Mouse (Mus musculus): Measurements from ENCODE around the gene 4922502D21Rik. TPM values are rescaled to one million over a fixed set of nuclear protein-coding genes. Genes with fewer than 3 reads are reported as not detected.
A peak's percentile ranks its signal among the peaks of the same experiment; 100 is the strongest.

The 4922502D21Rik gene
- not detected in 2 replicates for polyA plus RNA-seq (2014; fragmentation: Nextera tagmentation; extraction: Ambion mirVana)

DNA sequence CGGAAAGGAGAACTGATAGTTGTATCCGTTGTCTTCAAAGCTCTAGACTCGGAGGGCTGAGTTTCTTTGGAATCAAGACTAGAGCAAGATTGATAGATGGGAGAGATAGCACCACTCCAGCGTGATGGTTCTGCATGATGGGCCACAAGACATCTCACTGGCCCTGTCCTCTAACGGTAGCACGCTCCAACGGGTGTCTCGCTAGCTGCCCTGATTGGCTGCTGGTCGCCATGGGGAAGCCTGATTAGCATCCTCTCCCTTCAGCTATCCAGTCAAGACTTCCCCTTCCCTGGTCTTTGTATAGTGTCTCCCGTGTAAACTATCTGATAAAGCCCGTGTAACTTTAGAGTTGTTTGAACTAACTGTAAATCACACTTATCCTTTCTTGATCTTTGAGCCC, at the start of gene 4922502D21Rik:
4922502D21Rik (minus strand) TSS at position 187 of the 400 bp plus-strand sequence.
- Histone ChIP-seq H3K36me3 (ENCODE audit: control insufficient read depth, insufficient read depth, low read length) (no peaks in the 10 kb centered on the region), H3K9ac (replicated peaks; ENCODE audit: low read length) (no peak within 1 kb of the TSS), H3K27me3 (ENCODE audit: control insufficient read depth, insufficient read depth, low read length) (no peaks in the 10 kb centered on the region), H3K9me3 (ENCODE audit: control insufficient read depth, low read length) (no peaks in the 10 kb centered on the region), H3K4me1 (ENCODE audit: control insufficient read depth, insufficient read depth, low read length) (no peaks in the 10 kb centered on the region), H3K4me3 (replicated peaks; ENCODE audit: low read depth, low read length) (no peak within 1 kb of the TSS), H3K27ac (replicated peaks; ENCODE audit: low read depth, low read length) (no peak within 1 kb of the TSS), H3K4me2 (ENCODE audit: low read length) (no peak within 1 kb of the TSS)
- no peak for ATAC-seq (ENCODE audit: low FRiP score, low TSS enrichment)
- WGBS: 48% methylated on average over 11 of the region's 11 CpGs
- no peak for DNase-seq

DNA sequence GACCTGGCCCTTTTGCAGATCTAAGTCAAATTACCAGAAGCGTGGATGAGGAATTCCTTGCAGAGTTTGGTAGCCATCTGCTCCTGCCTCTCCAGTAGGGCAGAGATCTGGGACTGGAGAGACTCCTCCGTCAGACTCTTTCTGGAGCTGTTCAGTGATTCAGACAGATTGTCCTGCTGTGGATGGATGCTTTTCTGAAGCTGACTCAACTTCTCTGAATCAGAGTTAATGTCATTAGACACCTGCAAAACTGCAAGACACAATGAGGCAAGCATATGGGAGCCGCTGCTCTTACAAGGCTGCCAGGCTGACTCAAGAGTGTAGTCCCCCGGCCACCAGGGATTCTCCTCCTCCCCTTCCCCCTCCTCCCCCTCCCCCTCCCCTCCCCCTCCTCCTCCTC, 48.9 kb upstream of the 4922502D21Rik start:
- Histone ChIP-seq H3K4me2 (ENCODE audit: low read length) (no peak overlapping the region), H3K9me3 (ENCODE audit: control insufficient read depth, low read length) (peaks cover 6% of the 10 kb centered on the region; the same call in 1 of the 2 replicates), H3K27ac (replicated peaks; ENCODE audit: low read depth, low read length) (no peak overlapping the region), H3K27me3 (ENCODE audit: control insufficient read depth, insufficient read depth, low read length) (no peaks in the 10 kb centered on the region), H3K4me1 (ENCODE audit: control insufficient read depth, insufficient read depth, low read length) (no peaks in the 10 kb centered on the region), H3K9ac (replicated peaks; ENCODE audit: low read length) (no peak overlapping the region), H3K4me3 (replicated peaks; ENCODE audit: low read depth, low read length) (no peak overlapping the region), H3K36me3 (ENCODE audit: control insufficient read depth, insufficient read depth, low read length) (no peaks in the 10 kb centered on the region)
- DNase-seq: no peak
- no peak for ATAC-seq (ENCODE audit: low FRiP score, low TSS enrichment)
- 58% methylated on average over 4 of the region's 4 CpGs for WGBS

DNA sequence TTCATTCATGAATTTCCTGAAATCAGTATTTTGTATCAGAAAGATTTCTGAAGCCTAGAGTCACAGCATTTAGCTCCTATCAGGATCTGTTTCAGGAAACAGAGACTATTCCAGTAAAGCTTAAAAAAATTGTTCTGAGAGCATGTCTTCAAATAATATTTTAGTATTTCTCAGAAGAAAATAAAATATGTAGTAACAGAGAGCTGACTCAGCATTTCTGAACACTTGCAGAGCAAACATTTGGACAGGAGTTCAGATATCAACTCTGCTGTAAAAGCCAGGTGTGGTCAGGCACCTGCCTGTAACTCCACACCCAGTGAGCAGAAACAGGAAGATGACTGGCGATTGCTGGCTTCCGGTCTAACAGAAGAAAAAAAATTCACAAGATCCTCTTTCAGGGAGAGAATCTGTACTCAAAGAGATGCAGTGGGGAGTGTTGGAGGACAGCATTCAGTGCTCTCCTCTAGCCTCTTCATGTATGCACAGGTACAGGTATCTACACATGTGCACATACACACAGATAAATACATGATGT, 43.4 kb upstream of the 4922502D21Rik start:
- Histone ChIP-seq H3K4me3 (replicated peaks; ENCODE audit: low read depth, low read length) (no peak overlapping the region), H3K9me3 (ENCODE audit: control insufficient read depth, low read length) (peaks cover 6% of the 10 kb centered on the region; the same call in 1 of the 2 replicates), H3K27me3 (ENCODE audit: control insufficient read depth, insufficient read depth, low read length) (no peaks in the 10 kb centered on the region), H3K4me2 (ENCODE audit: low read length) (no peak overlapping the region), H3K4me1 (ENCODE audit: control insufficient read depth, insufficient read depth, low read length) (no peaks in the 10 kb centered on the region), H3K36me3 (ENCODE audit: control insufficient read depth, insufficient read depth, low read length) (no peaks in the 10 kb centered on the region), H3K9ac (replicated peaks; ENCODE audit: low read length) (no peak overlapping the region), H3K27ac (replicated peaks; ENCODE audit: low read depth, low read length) (no peak overlapping the region)
- 87% methylated on average over 2 of the region's 2 CpGs for WGBS
- no peak for ATAC-seq (ENCODE audit: low FRiP score, low TSS enrichment)
- no peak for DNase-seq

- no peaks in the 10 kb centered on the region for H3K4me1 ChIP-seq (ENCODE audit: control insufficient read depth, insufficient read depth, low read length)
- H3K36me3 ChIP-seq (ENCODE audit: control insufficient read depth, insufficient read depth, low read length): no peaks in the 10 kb centered on the region
- no peak overlapping the region for H3K4me2 ChIP-seq (ENCODE audit: low read length)
- DNase-seq (no peak), ATAC-seq (ENCODE audit: low FRiP score, low TSS enrichment) (no peak)
- 78% methylated on average over 7 of the region's 7 CpGs for WGBS
- H3K27ac ChIP-seq (replicated peaks; ENCODE audit: low read depth, low read length): no peak overlapping the region
- H3K9ac ChIP-seq (replicated peaks; ENCODE audit: low read length): no peak overlapping the region
- H3K4me3 ChIP-seq (replicated peaks; ENCODE audit: low read depth, low read length): no peak overlapping the region
- no peaks in the 10 kb centered on the region for H3K9me3 ChIP-seq (ENCODE audit: control insufficient read depth, low read length)
- no peaks in the 10 kb centered on the region for H3K27me3 ChIP-seq (ENCODE audit: control insufficient read depth, insufficient read depth, low read length)
These were observed 38.0 kb upstream of the 4922502D21Rik start for GRCm38 (mm10) chr6:129369374-129370132.

- Histone ChIP-seq H3K27me3 (ENCODE audit: control insufficient read depth, insufficient read depth, low read length) (no peaks in the 10 kb centered on the region), H3K9me3 (ENCODE audit: control insufficient read depth, low read length) (no peaks in the 10 kb centered on the region), H3K4me1 (ENCODE audit: control insufficient read depth, insufficient read depth, low read length) (no peaks in the 10 kb centered on the region), H3K36me3 (ENCODE audit: control insufficient read depth, insufficient read depth, low read length) (no peaks in the 10 kb centered on the region), H3K27ac (replicated peaks; ENCODE audit: low read depth, low read length) (no peak overlapping the region), H3K4me3 (replicated peaks; ENCODE audit: low read depth, low read length) (no peak overlapping the region), H3K4me2 (ENCODE audit: low read length) (no peak overlapping the region), H3K9ac (replicated peaks; ENCODE audit: low read length) (no peak overlapping the region)
- DNase-seq: peak; percentile 89
- whole genome bisulfite sequencing: 15% methylated on average over 6 of the region's 6 CpGs
- ATAC-seq (ENCODE audit: low FRiP score, low TSS enrichment): peak; percentile 67
These were observed 34.4 kb upstream of the 4922502D21Rik start for GRCm38 (mm10) chr6:129365959-129366359.

GRCm38 (mm10) chr6:129363942-129364341, 32.3 kb upstream of the 4922502D21Rik start:
- H3K36me3 ChIP-seq (ENCODE audit: control insufficient read depth, insufficient read depth, low read length): no peaks in the 10 kb centered on the region
- H3K27me3 ChIP-seq (ENCODE audit: control insufficient read depth, insufficient read depth, low read length): no peaks in the 10 kb centered on the region
- 25% methylated on average over 1 of the region's 1 CpGs for WGBS
- no peak for DNase-seq
- H3K27ac ChIP-seq (replicated peaks; ENCODE audit: low read depth, low read length): no peak overlapping the region
- no peak for ATAC-seq (ENCODE audit: low FRiP score, low TSS enrichment)
- no peak overlapping the region for H3K4me3 ChIP-seq (replicated peaks; ENCODE audit: low read depth, low read length)
- H3K4me1 ChIP-seq (ENCODE audit: control insufficient read depth, insufficient read depth, low read length): no peaks in the 10 kb centered on the region
- no peak overlapping the region for H3K9ac ChIP-seq (replicated peaks; ENCODE audit: low read length)
- no peaks in the 10 kb centered on the region for H3K9me3 ChIP-seq (ENCODE audit: control insufficient read depth, low read length)
- no peak overlapping the region for H3K4me2 ChIP-seq (ENCODE audit: low read length)

GRCm38 (mm10) chr6:129359515-129359914, 27.9 kb upstream of the 4922502D21Rik start:
- 94% methylated on average over 2 of the region's 2 CpGs for WGBS
- H3K27ac ChIP-seq (replicated peaks; ENCODE audit: low read depth, low read length): no peak overlapping the region

GRCm38 (mm10) chr6:129356430-129356829, 24.8 kb upstream of the 4922502D21Rik start:
- H3K4me1 ChIP-seq (ENCODE audit: control insufficient read depth, insufficient read depth, low read length): no peaks in the 10 kb centered on the region
- no peak overlapping the region for H3K27ac ChIP-seq (replicated peaks; ENCODE audit: low read depth, low read length)
- H3K4me3 ChIP-seq (replicated peaks; ENCODE audit: low read depth, low read length): no peak overlapping the region
- no peak overlapping the region for H3K9ac ChIP-seq (replicated peaks; ENCODE audit: low read length)
- H3K27me3 ChIP-seq (ENCODE audit: control insufficient read depth, insufficient read depth, low read length): no peaks in the 10 kb centered on the region
- ATAC-seq (ENCODE audit: low FRiP score, low TSS enrichment): no peak
- DNase-seq: no peak
- H3K4me2 ChIP-seq (ENCODE audit: low read length): no peak overlapping the region
- no peaks in the 10 kb centered on the region for H3K36me3 ChIP-seq (ENCODE audit: control insufficient read depth, insufficient read depth, low read length)
- no peaks in the 10 kb centered on the region for H3K9me3 ChIP-seq (ENCODE audit: control insufficient read depth, low read length)

More at GRCm38 (mm10) chr6:129359515-129359914, 27.9 kb upstream of the 4922502D21Rik start:
- H3K4me2 ChIP-seq (ENCODE audit: low read length): no peak overlapping the region
- H3K36me3 ChIP-seq (ENCODE audit: control insufficient read depth, insufficient read depth, low read length): no peaks in the 10 kb centered on the region
- DNase-seq (no peak), ATAC-seq (ENCODE audit: low FRiP score, low TSS enrichment) (no peak)
- no peak overlapping the region for H3K9ac ChIP-seq (replicated peaks; ENCODE audit: low read length)
- no peaks in the 10 kb centered on the region for H3K9me3 ChIP-seq (ENCODE audit: control insufficient read depth, low read length)
- H3K4me3 ChIP-seq (replicated peaks; ENCODE audit: low read depth, low read length): no peak overlapping the region
- no peaks in the 10 kb centered on the region for H3K4me1 ChIP-seq (ENCODE audit: control insufficient read depth, insufficient read depth, low read length)
- no peaks in the 10 kb centered on the region for H3K27me3 ChIP-seq (ENCODE audit: control insufficient read depth, insufficient read depth, low read length)

DNA sequence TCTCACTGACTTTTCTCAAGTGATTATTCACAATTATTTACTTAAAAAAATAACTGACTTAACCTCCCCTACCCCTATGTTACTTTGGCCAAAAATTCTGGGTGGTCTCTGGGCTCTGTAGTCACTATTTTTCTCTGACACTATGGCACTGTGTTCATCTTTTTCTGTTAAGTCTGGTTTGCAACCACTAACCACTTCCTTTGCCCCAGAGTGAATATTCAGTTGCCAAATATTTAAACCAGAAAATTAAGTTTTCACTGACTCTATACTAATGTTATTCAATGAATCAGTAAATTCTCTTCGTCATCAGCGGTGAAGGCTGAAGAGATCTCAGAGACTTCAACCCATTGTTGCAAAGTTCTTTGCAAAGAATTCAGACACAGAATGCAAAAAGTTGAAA, 24.2 kb upstream of the 4922502D21Rik start:
- Histone ChIP-seq H3K9ac (replicated peaks; ENCODE audit: low read length) (no peak overlapping the region), H3K27ac (replicated peaks; ENCODE audit: low read depth, low read length) (no peak overlapping the region), H3K9me3 (ENCODE audit: control insufficient read depth, low read length) (no peaks in the 10 kb centered on the region), H3K4me1 (ENCODE audit: control insufficient read depth, insufficient read depth, low read length) (no peaks in the 10 kb centered on the region), H3K4me2 (ENCODE audit: low read length) (no peak overlapping the region), H3K4me3 (replicated peaks; ENCODE audit: low read depth, low read length) (no peak overlapping the region), H3K27me3 (ENCODE audit: control insufficient read depth, insufficient read depth, low read length) (no peaks in the 10 kb centered on the region), H3K36me3 (ENCODE audit: control insufficient read depth, insufficient read depth, low read length) (no peaks in the 10 kb centered on the region)
- no peak for ATAC-seq (ENCODE audit: low FRiP score, low TSS enrichment)
- DNase-seq: no peak
- WGBS: 97% methylated on average over 2 of the region's 2 CpGs

Data from midbrain, embryonic 14.5 days (tissue).